Mouse (Mus musculus) intestine, embryonic 15.5 days (tissue): Measurements from ENCODE around the gene Gm45713. TPM values are rescaled to one million over a fixed set of nuclear protein-coding genes. Genes with fewer than 3 reads are reported as not detected.

Experiments used
- ATAC-seq: fragments of 200-750 bp; cut with Nextera tagmentation; 2 replicates; pipeline ENCODE4 v1.8.0; 2017; ENCODE audit warnings: moderate TSS enrichment, moderate library complexity
- H3K27ac ChIP-seq: fragments of 300-500 bp; sonication (generic); 2 replicates; pipeline ENCODE4 v1.5.1; 2015; ENCODE audit warnings: mild to moderate bottlenecking, inconsistent platforms
- H3K27me3 ChIP-seq: fragments of 300-500 bp; sonication (generic); replicated peaks from 2 replicates; pipeline ENCODE4 v1.6.1; 2015; ENCODE audit warnings: inconsistent platforms
- H3K36me3 ChIP-seq: fragments of 300-500 bp; sonication (generic); 2 replicates; pipeline ENCODE4 v1.6.1; 2015; ENCODE audit warnings: inconsistent platforms
- H3K4me1 ChIP-seq: fragments of 300-500 bp; sonication (generic); replicated peaks from 2 replicates; pipeline ENCODE4 v1.6.1; 2015; ENCODE audit warnings: inconsistent platforms
- H3K4me2 ChIP-seq: fragments of 300-500 bp; sonication (generic); replicated peaks from 2 replicates; pipeline ENCODE4 v1.6.1; 2015; ENCODE audit warnings: mild to moderate bottlenecking, inconsistent platforms
- H3K4me3 ChIP-seq: fragments of 300-500 bp; sonication (generic); replicated peaks from 2 replicates; pipeline ENCODE4 v1.5.1; 2015; ENCODE audit warnings: inconsistent platforms
- H3K9ac ChIP-seq: fragments of 300-500 bp; sonication (generic); 2 replicates; pipeline ENCODE4 v1.6.1; 2015; ENCODE audit warnings: inconsistent platforms
- H3K9me3 ChIP-seq: fragments of 300-500 bp; sonication (generic); 2 replicates; pipeline ENCODE4 v1.6.1; 2016; ENCODE audit warnings: inconsistent platforms
- WGBS: fragments of 180-500 bp; shearing (Covaris S2); methylation state at CpG from one replicate; pipeline ENCODE4 v1.1.7; 2015; 5-methylcytosine and 5-hydroxymethylcytosine counted together
- polyA plus RNA-seq: library from polyadenylated mRNA; unstranded; fragments of >200 nt; fragmentation: Nextera tagmentation; extraction: Ambion mirVana; gene quantifications from 2 replicates; pipeline ENCODE4 v1.2.1, GENCODE M21; 2015

The Gm45713 gene
- polyA plus RNA-seq, 1 experiment from 2014 or later, result 0.24 TPM

DNA sequence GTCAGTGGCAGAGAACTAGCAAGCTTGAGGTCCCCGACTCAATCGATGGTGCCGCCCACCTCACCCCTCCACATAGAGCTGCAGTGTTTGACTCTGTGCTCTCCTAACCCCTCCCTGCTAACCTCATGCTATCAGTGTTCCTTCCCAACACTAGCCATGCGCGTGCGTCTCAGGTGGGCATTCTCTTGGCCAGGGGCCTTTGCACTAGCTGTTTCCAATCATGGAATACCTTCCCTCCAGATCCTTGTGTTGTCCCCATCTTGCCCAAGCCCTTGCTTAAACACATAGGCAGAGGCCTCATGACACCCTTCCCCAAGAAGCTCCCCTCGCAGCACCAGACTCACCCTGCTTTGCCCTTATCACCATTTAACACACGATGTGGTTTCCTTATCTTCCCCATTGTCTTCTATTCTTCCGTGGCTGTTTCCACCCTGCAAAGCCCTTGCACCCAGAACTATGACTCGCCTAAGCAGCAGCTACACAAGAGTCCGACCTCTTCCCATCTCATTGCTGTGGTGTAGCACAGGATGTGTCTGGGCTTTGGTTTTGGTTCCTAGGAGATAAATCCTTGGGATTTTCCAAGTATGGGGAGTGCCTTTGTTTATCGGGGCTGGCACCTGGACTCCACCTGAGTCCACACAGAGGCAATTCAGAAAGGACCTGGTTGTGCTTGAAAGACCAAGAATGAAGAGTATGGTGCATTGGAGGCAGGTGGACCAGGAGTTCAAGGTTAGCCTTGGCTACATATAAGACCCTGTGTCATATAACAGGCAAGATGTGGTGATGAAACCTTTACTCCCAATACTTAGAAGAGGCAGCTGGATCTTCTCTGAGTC lies 1.4 kb upstream of the Gm45713 start:
- Histone ChIP-seq H3K9me3 (no peaks in the 10 kb centered on the region), H3K4me3 (no peak overlapping the region), H3K4me2 (no peak overlapping the region), H3K4me1 (peaks cover 9% of the 10 kb centered on the region), H3K9ac (no peak overlapping the region), H3K36me3 (0 out of 2 replicates have a peak, but pooled peaks cover 3% of the 10 kb centered on the region), H3K27me3 (no peaks in the 10 kb centered on the region), H3K27ac (no peak overlapping the region)
- 73% methylated on average over 12 of the region's 12 CpGs for WGBS
- no peak for ATAC-seq

DNA sequence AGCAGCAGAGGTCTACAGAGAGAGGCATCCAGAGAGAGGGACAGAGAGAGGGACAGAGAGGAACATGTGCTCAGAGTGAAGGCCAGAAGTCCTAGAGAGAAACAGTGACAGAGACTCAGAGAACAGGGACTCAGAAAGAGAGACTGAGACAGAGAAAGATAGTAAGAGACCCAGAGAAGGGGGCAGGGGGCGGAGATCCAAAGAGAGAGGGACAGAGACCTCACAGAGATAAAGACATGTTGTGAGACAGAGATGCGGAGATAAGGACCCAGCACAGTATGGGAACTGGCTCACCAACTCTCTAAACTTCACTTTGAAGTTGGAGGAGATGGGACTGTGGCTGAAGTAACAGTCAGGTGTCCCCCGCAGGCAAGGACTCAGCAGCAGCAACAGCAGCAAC lies 661 bp downstream of the Gm45713 start:
- Histone ChIP-seq H3K27ac (no peak overlapping the region), H3K27me3 (no peaks in the 10 kb centered on the region), H3K36me3 (no peaks in the 10 kb centered on the region), H3K4me2 (peak overlapping the region; percentile 84), H3K9ac (peak overlapping the region; percentile 69; the same call in 1 of the 2 replicates), H3K9me3 (no peaks in the 10 kb centered on the region), H3K4me3 (peak overlapping the region; percentile 60; the same call in 1 of the 2 replicates), H3K4me1 (peaks cover 9% of the 10 kb centered on the region)
- WGBS, result 79% methylated on average over 3 of the region's 3 CpGs
- ATAC-seq, result no peak

DNA sequence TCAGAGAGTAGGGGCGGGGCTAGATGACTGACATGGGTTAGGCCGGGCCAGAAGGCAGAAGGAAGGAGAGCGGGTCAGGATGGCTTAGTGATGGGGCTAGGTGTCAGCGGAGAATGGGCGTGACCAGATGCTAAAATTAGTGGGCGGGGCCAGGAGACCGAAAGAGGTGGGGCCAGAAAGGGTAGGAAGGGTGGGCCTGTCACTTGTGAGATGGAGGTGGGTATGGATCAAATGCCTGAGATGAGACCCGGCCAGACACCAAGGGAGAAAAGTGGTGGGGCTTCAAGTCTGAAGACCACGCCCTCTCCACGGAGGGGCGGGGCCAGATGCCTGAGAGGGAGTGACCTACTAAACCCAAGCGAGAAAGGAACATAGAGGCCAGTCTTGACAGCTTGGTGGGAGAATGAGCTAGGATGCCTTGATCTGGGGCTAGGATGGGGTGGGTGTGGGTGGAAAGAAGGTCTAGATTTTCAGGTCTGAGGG lies 1.4 kb downstream of the Gm45713 start:
- no peak overlapping the region for H3K9ac ChIP-seq
- H3K27me3 ChIP-seq, result no peaks in the 10 kb centered on the region
- H3K4me3 ChIP-seq, result no peak overlapping the region
- peak overlapping the region; percentile 11; the same call in 1 of the 2 replicates for H3K4me2 ChIP-seq
- H3K4me1 ChIP-seq, result peaks cover 13% of the 10 kb centered on the region
- 10% methylated on average over 12 of the region's 12 CpGs for WGBS
- no peak; the same call in 1 of the 2 replicates for ATAC-seq
- no peaks in the 10 kb centered on the region for H3K9me3 ChIP-seq
- H3K27ac ChIP-seq, result no peak overlapping the region
- no peaks in the 10 kb centered on the region for H3K36me3 ChIP-seq

GRCm38 (mm10) chr7:45133446-45134159 lies 2.4 kb downstream of the Gm45713 start:
- Histone ChIP-seq H3K9ac (no peak overlapping the region), H3K4me3 (no peak overlapping the region), H3K4me1 (peaks cover 13% of the 10 kb centered on the region), H3K27me3 (no peaks in the 10 kb centered on the region), H3K27ac (no peak overlapping the region), H3K9me3 (no peaks in the 10 kb centered on the region), H3K4me2 (0 out of 2 replicates have a peak overlapping the region, but pooled peaks have one; percentile 11), H3K36me3 (no peaks in the 10 kb centered on the region)
- 81% methylated on average over 8 of the region's 8 CpGs for WGBS
- no peak for ATAC-seq

GRCm38 (mm10) chr7:45131850-45132249 lies 4.2 kb downstream of the Gm45713 start:
- H3K27ac ChIP-seq, result no peak overlapping the region
- no peaks in the 10 kb centered on the region for H3K27me3 ChIP-seq
- H3K4me3 ChIP-seq, result no peak overlapping the region
- H3K4me2 ChIP-seq, result no peak overlapping the region
- 78% methylated on average over 11 of the region's 11 CpGs for WGBS
- H3K9ac ChIP-seq, result no peak overlapping the region
- no peaks in the 10 kb centered on the region for H3K9me3 ChIP-seq
- ATAC-seq, result no peak
- H3K36me3 ChIP-seq, result peaks cover 4% of the 10 kb centered on the region
- H3K4me1 ChIP-seq, result peaks cover 18% of the 10 kb centered on the region

DNA sequence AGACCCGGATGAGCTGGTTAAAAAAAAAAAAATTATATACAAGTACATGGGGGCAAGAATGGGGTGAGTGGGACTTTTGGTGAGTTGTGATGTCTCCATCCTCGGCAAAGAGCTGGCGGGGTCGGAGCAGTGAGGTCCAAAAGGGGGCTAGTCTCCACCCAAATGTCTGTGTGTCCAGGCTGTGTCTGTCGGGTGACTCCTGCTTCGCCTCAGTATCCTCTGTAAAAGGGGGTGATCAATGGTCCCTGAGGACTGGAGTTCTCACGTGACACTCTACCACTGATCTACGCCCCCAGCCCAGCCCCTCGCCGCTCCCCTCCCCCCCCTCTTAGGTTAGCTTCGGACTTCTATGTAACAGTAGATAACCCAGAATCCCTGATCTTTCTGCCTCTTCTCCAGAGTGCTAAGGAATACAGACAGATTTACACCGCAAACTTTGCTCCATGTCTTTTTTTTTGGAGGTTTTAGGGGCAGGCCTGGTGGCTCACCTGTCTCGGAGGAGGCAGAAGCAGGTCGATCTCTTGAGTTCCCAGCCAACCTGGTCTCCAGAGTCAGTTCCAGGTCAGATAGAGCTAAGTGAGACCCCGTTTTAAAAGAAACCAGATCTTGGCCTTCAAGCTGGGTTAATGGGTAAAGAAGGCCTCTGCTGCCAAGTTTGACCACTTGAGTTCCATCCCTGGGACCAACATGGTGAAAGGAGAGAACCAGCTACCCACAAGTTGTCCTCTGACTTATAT lies 6.1 kb downstream of the Gm45713 start:
- Histone ChIP-seq H3K4me2 (peak overlapping the region; percentile 73), H3K27me3 (no peaks in the 10 kb centered on the region), H3K9ac (no peak overlapping the region), H3K27ac (0 out of 2 replicates have a peak overlapping the region, but pooled peaks have one; percentile 90), H3K9me3 (no peaks in the 10 kb centered on the region), H3K36me3 (peaks cover 22% of the 10 kb centered on the region), H3K4me1 (peaks cover 24% of the 10 kb centered on the region), H3K4me3 (peak overlapping the region; percentile 89)
- 61% methylated on average over 15 of the region's 15 CpGs for WGBS
- no peak for ATAC-seq

GRCm38 (mm10) chr7:45129318-45129717 lies 6.7 kb downstream of the Gm45713 start:
- 2% methylated on average over 17 of the region's 17 CpGs for WGBS
- Histone ChIP-seq H3K4me2 (peak overlapping the region; percentile 73), H3K9me3 (no peaks in the 10 kb centered on the region), H3K36me3 (peaks cover 22% of the 10 kb centered on the region), H3K27ac (peak overlapping the region; percentile 90), H3K9ac (peak overlapping the region; percentile 65), H3K4me1 (peaks cover 22% of the 10 kb centered on the region), H3K4me3 (peak overlapping the region; percentile 89), H3K27me3 (no peaks in the 10 kb centered on the region)
- no peak; the same call in 1 of the 2 replicates for ATAC-seq

- Histone ChIP-seq H3K4me1 (peaks cover 22% of the 10 kb centered on the region), H3K27ac (peak within 1 kb of the TSS; percentile 90), H3K27me3 (no peaks in the 10 kb centered on the region), H3K9ac (peak within 1 kb of the TSS; percentile 99), H3K9me3 (no peaks in the 10 kb centered on the region), H3K4me2 (peak within 1 kb of the TSS; percentile 73), H3K36me3 (peaks cover 22% of the 10 kb centered on the region), H3K4me3 (peak within 1 kb of the TSS; percentile 89)
- ATAC-seq, result peak; percentile 91
- under 1% methylated on average over 48 of the region's 48 CpGs for WGBS
Observed at GRCm38 (mm10) chr7:45128624-45129246, 7.3 kb downstream of the Gm45713 start, which contains the start of gene Rpl13a. Gene Rpl13a, minus strand, starts transcription at chr7:45128761.

DNA sequence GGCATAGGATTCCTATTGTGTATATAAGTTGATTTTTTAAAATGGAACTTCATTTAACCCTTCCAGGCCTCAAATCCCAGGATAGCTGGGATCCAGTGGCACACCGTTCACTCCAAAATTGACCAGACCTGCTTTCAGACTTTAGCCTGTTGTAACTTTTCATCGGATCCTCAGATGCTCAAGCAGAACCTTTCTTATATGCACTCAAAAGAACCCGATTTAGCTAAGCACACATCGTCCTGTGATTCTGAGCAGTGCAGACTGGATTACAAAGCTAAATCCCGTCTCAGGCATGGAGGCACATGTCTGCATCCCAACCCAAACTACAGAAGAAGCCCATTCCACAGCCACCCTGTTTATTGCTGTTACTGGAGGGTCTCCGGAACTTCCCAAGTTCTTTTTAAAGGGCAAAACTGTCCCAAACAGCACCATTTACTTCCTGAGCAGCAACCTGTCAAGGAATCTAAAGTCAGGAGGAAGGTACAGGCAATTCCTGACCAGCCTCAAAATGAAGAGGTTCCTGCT lies 8.3 kb downstream of the Gm45713 start:
- Histone ChIP-seq H3K4me3 (peak overlapping the region; percentile 89), H3K4me1 (peaks cover 27% of the 10 kb centered on the region), H3K9ac (peak overlapping the region; percentile 99), H3K9me3 (no peaks in the 10 kb centered on the region), H3K36me3 (peaks cover 22% of the 10 kb centered on the region), H3K27ac (peak overlapping the region; percentile 87), H3K27me3 (no peaks in the 10 kb centered on the region), H3K4me2 (peak overlapping the region; percentile 71)
- WGBS, result 1% methylated on average over 6 of the region's 6 CpGs
- no peak for ATAC-seq

DNA sequence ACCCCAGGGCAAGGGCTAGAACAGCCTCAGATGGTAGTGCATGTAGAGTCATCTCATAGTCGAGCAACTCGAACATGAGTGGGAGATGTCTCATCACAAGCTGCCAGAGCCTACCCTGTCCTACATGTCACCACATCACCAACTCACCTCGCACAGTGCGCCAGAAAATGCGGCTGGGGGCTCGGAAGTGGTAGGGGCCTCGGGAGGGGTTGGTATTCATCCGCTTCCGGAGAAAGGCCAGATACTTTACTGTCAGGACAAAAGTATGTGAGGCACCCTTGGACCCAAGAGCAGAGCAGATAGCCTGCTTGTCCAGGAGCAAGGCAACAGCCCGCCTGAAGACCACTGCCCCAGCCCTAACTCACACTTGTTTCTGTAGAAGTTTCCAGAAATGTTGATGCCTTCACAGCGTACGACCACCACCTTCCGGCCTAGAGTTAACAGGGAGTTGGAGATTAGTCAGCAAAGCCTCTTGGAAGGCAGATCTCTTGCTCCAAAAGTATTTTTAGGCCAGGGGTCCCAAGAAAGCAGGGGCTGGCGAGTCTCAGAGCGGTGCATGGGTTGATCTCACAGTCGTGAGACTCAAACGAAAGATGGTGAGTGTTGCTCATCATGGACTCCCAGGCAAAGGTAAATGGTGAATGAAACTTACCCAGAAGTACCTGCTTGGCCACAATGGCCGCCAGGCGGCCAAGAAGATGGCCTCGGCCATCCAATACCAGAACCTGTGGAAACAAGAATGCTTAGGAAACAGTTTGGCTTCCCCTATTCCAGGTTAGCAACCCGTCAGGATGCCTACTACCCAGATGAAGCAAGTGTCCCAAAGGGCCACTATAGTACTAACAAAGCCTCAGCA lies 9.0 kb downstream of the Gm45713 start:
- Histone ChIP-seq H3K4me2 (peak overlapping the region; percentile 71), H3K4me3 (peak overlapping the region; percentile 89), H3K27me3 (no peaks in the 10 kb centered on the region), H3K27ac (peak overlapping the region; percentile 87), H3K9ac (peak overlapping the region; percentile 99), H3K36me3 (peaks cover 26% of the 10 kb centered on the region), H3K4me1 (peaks cover 32% of the 10 kb centered on the region), H3K9me3 (no peaks in the 10 kb centered on the region)
- WGBS, result 37% methylated on average over 21 of the region's 21 CpGs
- no peak for ATAC-seq
